Mouse (Mus musculus): Measurements from ENCODE around the gene Gm27021. TPM values are rescaled to one million over a fixed set of nuclear protein-coding genes. Genes with fewer than 3 reads are reported as not detected.

Gene Gm27021
- total and polyA plus RNA-seq, 2 experiments from 2014 or later = 7.0 to 12.4 TPM

DNA sequence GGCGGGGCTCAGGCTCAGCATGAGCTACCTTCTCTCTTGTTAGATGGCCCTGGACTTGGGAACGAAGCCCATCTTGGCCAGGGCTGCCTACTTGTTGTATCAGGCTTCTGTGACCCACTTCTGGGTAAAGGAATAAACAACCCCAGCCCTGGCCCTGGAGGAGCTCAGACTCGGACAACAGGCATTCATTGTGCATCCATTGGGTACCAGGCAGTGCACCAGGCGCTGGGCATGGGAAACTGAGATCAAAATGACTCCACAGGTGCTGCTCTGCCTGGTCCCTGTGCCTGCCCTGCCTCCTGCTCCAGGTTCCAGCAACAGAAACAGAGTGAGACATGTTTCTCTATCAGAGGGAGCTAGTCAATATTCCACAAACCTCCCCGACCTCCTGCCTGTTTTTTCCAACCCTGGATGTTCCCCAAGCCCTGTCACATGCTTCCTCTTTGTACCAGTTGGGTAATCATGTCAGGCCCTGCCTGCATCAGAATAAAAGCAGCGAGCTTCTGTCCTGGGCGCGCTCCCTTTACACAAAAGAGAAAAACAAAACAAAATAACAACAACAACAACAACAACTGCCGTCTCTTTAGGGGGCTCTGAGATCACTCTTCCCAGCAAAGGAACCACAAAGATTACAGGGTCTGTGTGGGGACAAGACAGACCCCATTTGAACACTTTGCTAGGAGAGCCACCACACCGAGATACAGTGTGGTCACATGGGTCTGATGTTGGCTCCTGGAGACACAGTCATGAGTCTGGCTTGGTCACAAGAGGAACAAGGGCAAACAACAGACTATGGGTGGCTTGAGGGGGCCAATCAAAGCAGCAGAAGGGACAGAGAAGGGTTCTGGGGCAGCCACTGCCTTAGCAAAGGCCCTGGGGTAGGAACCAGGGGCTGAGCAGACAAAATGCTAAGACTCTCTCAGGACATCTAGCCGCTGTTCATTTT, 48.4 kb downstream of the Gm27021 start:
- WGBS = 62% methylated on average over 11 of the region's 11 CpGs
- Histone ChIP-seq H3K4me1 (ENCODE audit: insufficient read depth) (0 out of 2 replicates have a peak, but pooled peaks cover 4% of the 10 kb centered on the region), H3K36me3 (ENCODE audit: insufficient read depth) (no peaks in the 10 kb centered on the region), H3K27ac (ENCODE audit: low read depth, low read length) (no peak overlapping the region), H3K9me3 (ENCODE audit: low read length) (no peaks in the 10 kb centered on the region), H3K4me2 (ENCODE audit: low read depth) (no peak overlapping the region), H3K4me3 (ENCODE audit: low read depth, low read length) (no peak overlapping the region), H3K9ac (no peak overlapping the region), H3K27me3 (ENCODE audit: insufficient read depth, low read length) (no peaks in the 10 kb centered on the region)
- no peak for TF ChIP-seq CTCF (IDR thresholded peaks at IDR 0.05; ENCODE audit: low read depth)
- DNase-seq (no peak), ATAC-seq (no peak)

DNA sequence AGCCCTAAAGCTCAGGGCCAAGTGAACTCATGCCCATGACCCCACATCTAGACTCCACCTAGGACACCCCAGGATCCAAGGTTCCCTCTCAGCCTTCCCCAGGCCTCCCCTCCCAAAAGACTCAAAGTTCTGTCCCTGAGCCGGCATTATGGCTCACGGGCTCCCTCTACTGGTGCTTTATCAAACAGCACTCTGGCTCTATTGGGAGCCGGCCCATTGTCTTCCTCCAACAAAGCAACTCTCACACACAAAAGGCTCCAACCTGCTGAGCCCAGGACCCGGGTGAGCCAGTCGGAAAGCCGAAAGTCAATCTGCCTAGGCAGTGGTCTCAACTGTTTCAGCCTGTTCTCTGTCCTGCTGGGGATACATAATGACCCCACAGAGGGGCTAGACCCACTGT, 49.8 kb downstream of the Gm27021 start:
- WGBS = 0% methylated on average over 6 of the region's 6 CpGs
- no peaks in the 10 kb centered on the region for H3K27me3 ChIP-seq (ENCODE audit: insufficient read depth, low read length)
- H3K4me3 ChIP-seq (ENCODE audit: low read depth, low read length) = no peak overlapping the region
- no peaks in the 10 kb centered on the region for H3K9me3 ChIP-seq (ENCODE audit: low read length)
- H3K36me3 ChIP-seq (ENCODE audit: insufficient read depth) = no peaks in the 10 kb centered on the region
- TF ChIP-seq CTCF (IDR thresholded peaks at IDR 0.05; ENCODE audit: low read depth) = peak; percentile 93
- 0 out of 2 replicates have a peak, but pooled peaks cover 4% of the 10 kb centered on the region for H3K4me1 ChIP-seq (ENCODE audit: insufficient read depth)
- no peak overlapping the region for H3K27ac ChIP-seq (ENCODE audit: low read depth, low read length)
- ATAC-seq (peak; percentile 70), DNase-seq (peak; percentile 89)
- H3K9ac ChIP-seq = no peak overlapping the region
- H3K4me2 ChIP-seq (ENCODE audit: low read depth) = no peak overlapping the region

DNA sequence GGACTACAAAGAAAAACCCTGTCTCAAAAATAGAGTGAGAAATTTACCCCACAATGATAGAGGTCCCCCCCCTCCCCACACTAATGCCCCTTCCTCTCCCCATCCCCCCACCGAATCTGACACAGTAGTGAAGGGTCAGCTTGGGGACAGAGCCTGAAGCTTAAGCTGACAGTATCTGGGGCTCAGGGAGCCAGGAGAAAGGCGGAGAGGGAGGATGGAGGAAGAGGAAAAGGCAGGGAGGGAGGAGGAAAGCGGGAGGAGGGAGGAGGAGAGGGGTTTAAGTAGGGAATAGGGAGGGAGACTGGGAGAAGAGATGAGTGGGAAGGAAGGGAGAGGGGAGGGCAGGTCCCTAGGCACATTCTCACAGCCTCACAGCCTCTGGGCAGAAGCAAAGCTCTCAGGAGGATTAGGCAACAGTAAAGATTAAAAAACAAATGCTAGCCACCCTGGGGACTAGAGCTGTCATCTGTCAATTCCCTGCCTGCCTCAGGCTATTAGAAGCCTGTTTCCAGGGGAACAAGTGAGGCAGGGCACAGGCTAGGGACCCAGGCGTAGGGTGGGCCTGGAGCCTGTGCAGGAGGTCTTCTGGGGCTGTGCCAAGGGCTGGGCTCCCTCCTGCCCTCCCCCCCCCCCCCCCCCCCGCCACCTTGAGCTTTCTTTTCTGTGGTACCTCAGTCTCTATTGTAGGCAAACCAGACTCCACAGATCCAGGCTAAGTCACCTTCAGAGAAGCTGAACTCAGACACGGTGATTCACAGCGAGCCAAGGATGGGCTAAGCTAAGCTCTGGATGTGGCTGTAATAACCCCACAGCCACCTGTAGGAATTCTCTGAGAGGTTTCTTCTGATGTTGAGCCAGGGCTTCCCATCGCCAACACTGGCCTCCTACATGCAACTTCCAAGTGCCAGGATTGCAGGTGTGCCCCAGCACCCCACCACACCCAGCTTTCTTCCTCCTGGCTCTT, 50.9 kb downstream of the Gm27021 start:
- Histone ChIP-seq H3K4me1 (ENCODE audit: insufficient read depth) (0 out of 2 replicates have a peak, but pooled peaks cover 4% of the 10 kb centered on the region), H3K4me2 (ENCODE audit: low read depth) (no peak overlapping the region), H3K9ac (peak overlapping the region; percentile 14; the same call in 1 of the 2 replicates), H3K36me3 (ENCODE audit: insufficient read depth) (no peaks in the 10 kb centered on the region), H3K27ac (ENCODE audit: low read depth, low read length) (no peak overlapping the region; the same call in 1 of the 2 replicates), H3K9me3 (ENCODE audit: low read length) (no peaks in the 10 kb centered on the region), H3K4me3 (ENCODE audit: low read depth, low read length) (no peak overlapping the region), H3K27me3 (ENCODE audit: insufficient read depth, low read length) (no peaks in the 10 kb centered on the region)
- 19% methylated on average over 7 of the region's 8 CpGs for WGBS
- ATAC-seq = peak; percentile 32
- no peak for TF ChIP-seq CTCF (IDR thresholded peaks at IDR 0.05; ENCODE audit: low read depth)
- no peak for DNase-seq

DNA sequence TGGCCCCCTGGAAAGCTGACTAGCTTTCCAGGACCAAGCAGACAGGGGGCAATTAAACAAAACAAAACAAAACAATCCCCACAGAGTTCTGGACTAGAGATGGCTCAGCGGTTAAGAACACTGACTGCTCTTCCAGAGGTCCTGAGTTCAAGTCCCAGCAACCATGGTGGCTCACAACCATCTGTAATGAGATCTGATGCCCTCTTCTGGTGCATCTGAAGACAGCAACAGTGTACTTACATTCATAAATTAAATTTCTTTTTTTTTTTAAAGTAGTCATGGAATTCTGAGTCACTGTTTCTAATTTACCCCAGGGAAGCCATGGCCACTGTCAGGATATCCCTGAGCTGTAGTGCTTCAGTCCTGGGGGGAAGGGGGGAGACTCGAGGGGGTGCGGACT, 53.4 kb downstream of the Gm27021 start:
- H3K4me1 ChIP-seq (ENCODE audit: insufficient read depth) = 0 out of 2 replicates have a peak, but pooled peaks cover 4% of the 10 kb centered on the region
- 88% methylated on average over 3 of the region's 3 CpGs for WGBS
- TF ChIP-seq CTCF (IDR thresholded peaks at IDR 0.05; ENCODE audit: low read depth) = no peak
- H3K27me3 ChIP-seq (ENCODE audit: insufficient read depth, low read length) = no peaks in the 10 kb centered on the region
- no peak overlapping the region for H3K9ac ChIP-seq
- DNase-seq (no peak), ATAC-seq (no peak)
- H3K36me3 ChIP-seq (ENCODE audit: insufficient read depth) = no peaks in the 10 kb centered on the region
- H3K27ac ChIP-seq (ENCODE audit: low read depth, low read length) = no peak overlapping the region
- H3K4me3 ChIP-seq (ENCODE audit: low read depth, low read length) = no peak overlapping the region
- no peak overlapping the region for H3K4me2 ChIP-seq (ENCODE audit: low read depth)
- no peaks in the 10 kb centered on the region for H3K9me3 ChIP-seq (ENCODE audit: low read length)

DNA sequence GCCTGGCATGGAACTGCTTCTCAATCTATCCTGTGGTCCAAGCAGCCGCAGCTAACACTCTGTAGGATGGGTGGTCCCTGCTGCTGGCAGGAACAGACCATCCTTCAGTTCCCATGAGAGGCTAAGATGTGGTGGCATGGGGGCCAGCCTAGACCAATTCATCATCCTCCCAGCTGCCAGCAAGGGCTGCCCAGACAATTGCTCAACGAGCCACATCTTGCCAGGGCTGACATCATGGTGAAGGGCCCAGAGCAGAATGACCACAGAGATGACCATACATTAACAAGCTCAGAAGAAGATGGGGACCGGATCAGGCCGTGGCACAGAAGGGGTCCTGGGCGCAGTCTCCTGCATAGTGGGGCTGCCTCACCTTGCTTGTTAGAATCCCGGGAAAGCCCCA, 57.1 kb downstream of the Gm27021 start:
- Histone ChIP-seq H3K4me3 (ENCODE audit: low read depth, low read length) (no peak overlapping the region), H3K9me3 (ENCODE audit: low read length) (no peaks in the 10 kb centered on the region), H3K9ac (no peak overlapping the region), H3K27ac (ENCODE audit: low read depth, low read length) (no peak overlapping the region), H3K4me2 (ENCODE audit: low read depth) (no peak overlapping the region), H3K36me3 (ENCODE audit: insufficient read depth) (no peaks in the 10 kb centered on the region), H3K4me1 (ENCODE audit: insufficient read depth) (no peaks in the 10 kb centered on the region), H3K27me3 (ENCODE audit: insufficient read depth, low read length) (no peaks in the 10 kb centered on the region)
- WGBS = 84% methylated on average over 6 of the region's 6 CpGs
- no peak for TF ChIP-seq CTCF (IDR thresholded peaks at IDR 0.05; ENCODE audit: low read depth)
- no peak for ATAC-seq
- no peak for DNase-seq

DNA sequence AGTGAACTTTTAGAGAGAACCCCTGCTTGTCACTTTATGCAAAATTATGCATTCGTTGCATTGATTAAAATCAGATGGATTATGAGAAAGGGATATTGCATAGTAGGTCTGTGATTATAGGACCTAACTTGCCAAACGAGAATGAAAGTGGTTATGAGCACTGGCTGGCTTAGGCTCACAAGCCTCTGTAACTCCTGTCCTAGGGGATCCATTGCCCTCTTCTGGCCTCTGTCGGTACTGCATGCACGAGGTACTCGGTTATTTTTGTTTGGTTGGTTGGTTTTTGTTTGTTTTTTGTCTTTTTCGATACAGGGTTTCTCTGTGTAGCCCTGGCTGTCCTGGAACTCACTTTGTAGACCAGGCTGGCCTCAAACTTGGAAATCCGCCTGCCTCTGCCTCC, 60.0 kb downstream of the Gm27021 start:
- no peak overlapping the region for H3K27ac ChIP-seq (ENCODE audit: low read depth, low read length)
- no peak overlapping the region for H3K9ac ChIP-seq
- TF ChIP-seq CTCF (IDR thresholded peaks at IDR 0.05; ENCODE audit: low read depth) = peak; percentile 93
- no peaks in the 10 kb centered on the region for H3K27me3 ChIP-seq (ENCODE audit: insufficient read depth, low read length)
- no peaks in the 10 kb centered on the region for H3K36me3 ChIP-seq (ENCODE audit: insufficient read depth)
- 11% methylated on average over 7 of the region's 7 CpGs for WGBS
- DNase-seq (peak; percentile 87), ATAC-seq (peak; percentile 82)
- no peaks in the 10 kb centered on the region for H3K9me3 ChIP-seq (ENCODE audit: low read length)
- H3K4me1 ChIP-seq (ENCODE audit: insufficient read depth) = no peaks in the 10 kb centered on the region
- no peak overlapping the region for H3K4me2 ChIP-seq (ENCODE audit: low read depth)
- no peak overlapping the region for H3K4me3 ChIP-seq (ENCODE audit: low read depth, low read length)
